Mouse (Mus musculus) CH12.LX (cell line): ENCODE measurements around the gene Zswim1. TPM values are rescaled to one million over a fixed set of nuclear protein-coding genes. Genes with fewer than 3 reads are reported as not detected.

Experiments
- DNase-seq: peaks from one replicate; pipeline ENCODE4 v3.0.0-alpha.2; 2013; ENCODE audit errors: extremely low read depth
- H3K27ac ChIP-seq: 2 replicates; pipeline ENCODE4 v1.5.1; 2012; ENCODE audit warnings: low read depth, mild to moderate bottlenecking, control low read depth, moderate library complexity; ENCODE audit not compliant: insufficient read depth
- H3K27me3 ChIP-seq: replicated peaks from 2 replicates; pipeline ENCODE3; 2012; ENCODE audit warnings: inconsistent platforms
- H3K36me3 ChIP-seq, 2 experiments: replicated peaks in 1 of 2; 2 replicates each; pipeline versions ENCODE3 to v1.6.1; 2012; ENCODE audit warnings: inconsistent platforms in 1 of 2, low read length in 1 of 2, mild to moderate bottlenecking in 1 of 2, mixed read lengths in 1 of 2, moderate library complexity in 1 of 2; ENCODE audit not compliant: control insufficient read depth in 1 of 2, insufficient read depth in 1 of 2
- H3K4me1 ChIP-seq, 2 experiments: 2 replicates each; pipeline ENCODE4 v1.6.1; 2012; ENCODE audit warnings: inconsistent platforms in 1 of 2, moderate library complexity in 1 of 2; ENCODE audit not compliant: insufficient read depth in 2 of 2, control insufficient read depth in 1 of 2
- H3K4me2 ChIP-seq: 2 replicates; pipeline ENCODE4 v1.6.1; 2012; ENCODE audit warnings: low read depth, mild to moderate bottlenecking, control low read depth; ENCODE audit not compliant: poor library complexity, insufficient read depth, severe bottlenecking
- H3K4me3 ChIP-seq, 3 experiments: fragments of 150-350 bp in 1 of 3; sonication (generic) in 1 of 3; replicated peaks in 1 of 3; 2 replicates each; pipeline versions ENCODE3 to v1.5.1; 2011 to 2012; ENCODE audit warnings: low read depth in 2 of 3, low read length in 2 of 3, mild to moderate bottlenecking in 2 of 3, moderate library complexity in 2 of 3, control low read depth in 1 of 3, improper control_type of control experiment in 1 of 3, inconsistent platforms in 1 of 3, mixed read lengths in 1 of 3; ENCODE audit not compliant: poor library complexity in 1 of 3
- H3K79me2 ChIP-seq: replicated peaks from 2 replicates; pipeline ENCODE4 v1.6.1; 2012; ENCODE audit warnings: mild to moderate bottlenecking, moderate library complexity; ENCODE audit not compliant: control insufficient read depth, poor library complexity, insufficient read depth, severe bottlenecking; ENCODE audit errors: extremely low read depth
- H3K9ac ChIP-seq: 2 replicates; pipeline ENCODE4 v1.6.1; 2012; ENCODE audit warnings: low read depth, mild to moderate bottlenecking, control low read depth, moderate library complexity; ENCODE audit not compliant: insufficient read depth
- H3K9me3 ChIP-seq: replicated peaks from 2 replicates; pipeline ENCODE3; 2012; ENCODE audit warnings: low read length, inconsistent platforms, mixed read lengths
- CHD2 ChIP-seq: IDR thresholded peaks from 2 replicates; pipeline ENCODE4 v1.6.1; 2011; ENCODE audit warnings: low read length, improper control_type of control experiment
- CTCF ChIP-seq, 2 experiments: IDR thresholded peaks in 1 of 2; conservative IDR thresholded peaks in 1 of 2; 2 replicates each; pipeline ENCODE4 v1.5.1; 2011 to 2012; ENCODE audit warnings: low read depth in 2 of 2, low read length in 2 of 2, improper control_type of control experiment in 1 of 2, inconsistent platforms in 1 of 2, mild to moderate bottlenecking in 1 of 2, moderate library complexity in 1 of 2
- E2F4 ChIP-seq: IDR thresholded peaks from 2 replicates; pipeline ENCODE4 v1.6.1; 2011; ENCODE audit warnings: low read depth, low read length, improper control_type of control experiment; ENCODE audit not compliant: insufficient replicate concordance
- ELF1 ChIP-seq: IDR thresholded peaks from 2 replicates; pipeline ENCODE4 v1.6.1; 2014; ENCODE audit warnings: low read depth, mild to moderate bottlenecking, inconsistent platforms, low read length, improper control_type of control experiment
- HCFC1 ChIP-seq: IDR thresholded peaks from 2 replicates; pipeline ENCODE4 v1.6.1; 2012; ENCODE audit warnings: low read depth, mild to moderate bottlenecking, inconsistent platforms, low read length, improper control_type of control experiment
- IRF4 ChIP-seq: IDR thresholded peaks from 2 replicates; pipeline ENCODE4 v1.6.1; 2014; ENCODE audit warnings: low read depth, mild to moderate bottlenecking, inconsistent platforms, low read length, improper control_type of control experiment
- JUN ChIP-seq: IDR thresholded peaks from 2 replicates; pipeline ENCODE4 v1.6.1; 2011; ENCODE audit warnings: low read depth, mild to moderate bottlenecking, low read length, improper control_type of control experiment, moderate library complexity; ENCODE audit not compliant: insufficient read depth
- JUND ChIP-seq: conservative IDR thresholded peaks from 2 replicates; pipeline ENCODE4 v1.6.1; 2011; ENCODE audit warnings: low read depth, low read length, improper control_type of control experiment
- KAT2A ChIP-seq: IDR thresholded peaks from 2 replicates; pipeline ENCODE4 v1.6.1; 2012; ENCODE audit warnings: low read length, improper control_type of control experiment, inconsistent platforms; ENCODE audit not compliant: insufficient replicate concordance
- MAFK ChIP-seq: IDR thresholded peaks from 2 replicates; pipeline ENCODE4 v1.6.1; 2011; ENCODE audit warnings: low read length, improper control_type of control experiment; ENCODE audit not compliant: insufficient replicate concordance
- MAZ ChIP-seq: IDR thresholded peaks from 2 replicates; pipeline ENCODE4 v1.6.1; 2012; ENCODE audit warnings: low read depth, mild to moderate bottlenecking, inconsistent platforms, low read length, improper control_type of control experiment, moderate library complexity
- MEF2A ChIP-seq: IDR thresholded peaks from 2 replicates; pipeline ENCODE4 v1.6.1; 2014; ENCODE audit warnings: low read depth, mild to moderate bottlenecking, inconsistent platforms, low read length, improper control_type of control experiment, borderline replicate concordance
- MXI1 ChIP-seq: IDR thresholded peaks from 2 replicates; pipeline ENCODE4 v1.6.1; 2011; ENCODE audit warnings: mild to moderate bottlenecking, low read depth, low read length, improper control_type of control experiment
- NELFE ChIP-seq: IDR thresholded peaks from 2 replicates; pipeline ENCODE4 v1.6.1; 2011; ENCODE audit warnings: low read depth, low read length, improper control_type of control experiment
- NRF1 ChIP-seq: IDR thresholded peaks from 2 replicates; pipeline ENCODE4 v1.6.1; 2014; ENCODE audit warnings: low read depth, mild to moderate bottlenecking, inconsistent platforms, low read length, improper control_type of control experiment, moderate library complexity
- PAX5 ChIP-seq: IDR thresholded peaks from 2 replicates; pipeline ENCODE4 v1.6.1; 2012; ENCODE audit warnings: low read length, inconsistent platforms, mixed read lengths
- POLR2A ChIP-seq: IDR thresholded peaks from 2 replicates; pipeline ENCODE4 v1.6.1; 2011; ENCODE audit warnings: low read depth, mild to moderate bottlenecking, improper control_type of control experiment, low read length
- POLR2AphosphoS2 ChIP-seq: IDR thresholded peaks from 2 replicates; pipeline ENCODE4 v1.6.1; 2011; ENCODE audit warnings: low read depth, low read length, improper control_type of control experiment
- SIN3A ChIP-seq: IDR thresholded peaks from 2 replicates; pipeline ENCODE4 v1.6.1; 2012; ENCODE audit warnings: low read length, improper control_type of control experiment, inconsistent platforms
- TBP ChIP-seq: conservative IDR thresholded peaks from 2 replicates; pipeline ENCODE4 v1.6.1; 2011; ENCODE audit warnings: low read depth, low read length, improper control_type of control experiment
- TCF12 ChIP-seq: IDR thresholded peaks from 2 replicates; pipeline ENCODE4 v1.6.1; 2014; ENCODE audit warnings: low read depth, mild to moderate bottlenecking, inconsistent platforms, low read length, improper control_type of control experiment
- UBTF ChIP-seq: IDR thresholded peaks from 2 replicates; pipeline ENCODE4 v1.6.1; 2012; ENCODE audit warnings: low read depth, mild to moderate bottlenecking, inconsistent platforms, low read length, improper control_type of control experiment, moderate library complexity
- ZC3H11A ChIP-seq: IDR thresholded peaks from 2 replicates; pipeline ENCODE4 v1.6.1; 2012; ENCODE audit warnings: low read depth, mild to moderate bottlenecking, inconsistent platforms, low read length, improper control_type of control experiment
- ZKSCAN1 ChIP-seq: IDR thresholded peaks from 2 replicates; pipeline ENCODE4 v1.6.1; 2012; ENCODE audit warnings: low read depth, inconsistent platforms, low read length, improper control_type of control experiment, borderline replicate concordance
- ZMIZ1 ChIP-seq: IDR thresholded peaks from 2 replicates; pipeline ENCODE4 v1.6.1; 2012; ENCODE audit warnings: low read depth, mild to moderate bottlenecking, inconsistent platforms, low read length, improper control_type of control experiment
- ZNF384 ChIP-seq: IDR thresholded peaks from 2 replicates; pipeline ENCODE4 v1.6.1; 2012; ENCODE audit warnings: low read depth, low read length, improper control_type of control experiment, inconsistent platforms
- dilution Hi-C: fragments of 300-500 bp; cut with MboI; formaldehyde crosslinking; loops from 2 replicates; pipeline ENCODE4 v1.14.3; 2020; ENCODE audit warnings: low sequenced_read_pairs; ENCODE audit not compliant: extremely low pct_unique_long_range_greater_than_20kb, extremely low pct_ligation_motif_present
- in situ Hi-C: fragments of 300-500 bp; cut with MboI; formaldehyde crosslinking; loops from 3 replicates; pipeline ENCODE4 v1.14.3; 2019; ENCODE audit warnings: low sequenced_read_pairs, low pct_ligation_motif_present, low pct_unique_long_range_greater_than_20kb, mixed read lengths
- polyA plus RNA-seq: library from polyadenylated mRNA; unstranded; fragments of >175 nt; gene quantifications from 2 replicates; pipeline ENCODE4 v1.2.1, GENCODE M21; 2012; ENCODE audit warnings: low read depth; ENCODE audit not compliant: insufficient read length
- total RNA-seq, 2 experiments: library from RNA; depleted of rRNA; stranded (reverse); fragments of 300-350 nt in 1 of 2; fragments of >200 nt in 1 of 2; gene quantifications; 2 replicates each; pipeline ENCODE4 v1.2.3; 2012 to 2014

Gene Zswim1
- 9.5 and 9.6 TPM in 2 replicates for total RNA-seq (2012; rRNA removed)
- total RNA-seq (2014; rRNA removed) = 5.3 and 5.8 TPM in 2 replicates
- polyA plus RNA-seq = 10.4 and 13.8 TPM in 2 replicates

DNA sequence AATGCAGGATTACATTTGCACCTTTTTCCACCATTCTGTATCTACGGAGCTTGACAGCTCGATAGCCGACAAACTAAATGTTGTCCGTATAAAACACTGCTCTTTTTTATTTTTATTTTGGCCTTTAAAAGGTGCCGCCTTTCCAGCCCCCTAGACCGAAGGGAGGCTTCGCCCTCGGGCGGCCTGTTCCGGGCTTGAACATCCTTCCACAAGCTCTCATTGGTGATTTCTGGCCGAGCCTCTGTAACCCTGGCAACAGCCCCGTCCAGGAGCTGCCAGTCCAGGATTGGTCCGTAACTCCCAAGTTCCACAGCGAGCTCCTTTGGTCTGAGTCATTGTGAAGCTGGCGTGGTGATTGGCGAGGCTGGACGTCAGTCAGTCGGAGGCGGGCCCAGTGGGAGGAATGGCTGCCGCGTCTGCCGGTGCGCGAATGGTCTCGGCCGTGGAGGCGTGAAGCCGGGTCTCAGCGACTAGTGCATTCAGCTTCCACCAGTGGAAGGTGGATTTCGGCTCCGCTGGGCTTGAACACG lies at the start of gene Zswim1:
Gene Zswim1 (plus strand): TSS at position 51 of the 530 bp plus-strand sequence.
- DNase-seq = peak; percentile 97
- H3K4me2 ChIP-seq = peak within 1 kb of the TSS; percentile 72
- H3K27ac ChIP-seq = peak within 1 kb of the TSS; percentile 37; the same call in 1 of the 2 replicates
- no peaks in the 10 kb centered on the region for H3K9me3 ChIP-seq
- TF ChIP-seq ZNF384 = no peak
- peak; percentile 93 for TF ChIP-seq MXI1
- peak; percentile 89 for TF ChIP-seq TCF12
- peak; percentile 64 for TF ChIP-seq HCFC1
- peak; percentile 87 for TF ChIP-seq NELFE
- TF ChIP-seq CTCF (conservative IDR thresholded peaks at IDR 0.05 in 1 of 2, IDR thresholded peaks at IDR 0.05 in 1 of 2; ENCODE audit: low read depth in 2 of 2, low read length in 2 of 2) = 0 out of 4 replicates have a peak, but pooled peaks of 1 of the 2 experiments have one; percentile 4
- TF ChIP-seq IRF4 = peak; percentile 89
- peak; percentile 79 for TF ChIP-seq ELF1
- TF ChIP-seq E2F4 = no peak
- TF ChIP-seq ZKSCAN1 = no peak
- peak; percentile 67; the same call in 1 of the 2 replicates for TF ChIP-seq POLR2AphosphoS2
- TF ChIP-seq PAX5 = no peak
- peak; percentile 49 for TF ChIP-seq JUN
- no peak for TF ChIP-seq UBTF
- TF ChIP-seq CHD2 = peak; percentile 87
- peak; percentile 50 for TF ChIP-seq MEF2A
- TF ChIP-seq SIN3A = peak; percentile 73; the same call in 1 of the 2 replicates
- no peak for TF ChIP-seq ZC3H11A
- no peak for TF ChIP-seq MAFK
- TF ChIP-seq KAT2A = 0 out of 2 replicates have a peak, but pooled peaks have one; percentile 17
- TF ChIP-seq TBP = peak; percentile 48; the same call in 1 of the 2 replicates
- TF ChIP-seq MAZ = no peak
- peak; percentile 76; the same call in 1 of the 2 replicates for TF ChIP-seq ZMIZ1
- TF ChIP-seq JUND = peak; percentile 74
- peak; percentile 94 for TF ChIP-seq POLR2A
- peak; percentile 45; the same call in 1 of the 2 replicates for TF ChIP-seq NRF1
- TF ChIP-seq, all 38 proteins: peak for 18
- dilution Hi-C loops = no loop called here
- peaks cover 0 to 22% of the 10 kb centered on the region in 2 experiments; a peak in 3 of 4 replicates for H3K4me1 ChIP-seq
- no peaks in the 10 kb centered on the region; the same call in 1 of the 2 replicates for H3K79me2 ChIP-seq
- peaks cover 40 to 61% of the 10 kb centered on the region in 2 experiments for H3K36me3 ChIP-seq
- peak within 1 kb of the TSS; percentile 74 to 97 (median 89) for H3K4me3 ChIP-seq
- no peaks in the 10 kb centered on the region for H3K27me3 ChIP-seq
- in situ Hi-C loops = no loop called here
- peak within 1 kb of the TSS; percentile 51 for H3K9ac ChIP-seq
